Mouse (Mus musculus) hindbrain, embryonic 13.5 days (tissue): ENCODE measurements around the gene Sh3tc1. TPM values are rescaled to one million over a fixed set of nuclear protein-coding genes. Genes with fewer than 3 reads are reported as not detected.

ENCODE experiments used
- polyA plus RNA-seq: library from polyadenylated mRNA; unstranded; fragments of >200 nt; fragmentation: Nextera tagmentation; extraction: Ambion mirVana; gene quantifications from 2 replicates; pipeline ENCODE4 v1.2.1, GENCODE M21; 2015

Gene Sh3tc1
- polyA plus RNA-seq, 1 experiment from 2014 or later = 2.7 TPM

Other genes with a start within 250 kb of the Sh3tc1 start
- 1.1 and 2.3 TPM in 2 replicates for gene Cpz, start 214.3 kb downstream of the Sh3tc1 start, polyA plus RNA-seq
- 7.5 and 8.2 TPM in 2 replicates for gene Trmt44, start 164.9 kb downstream of the Sh3tc1 start, polyA plus RNA-seq
- 16.0 and 16.3 TPM in 2 replicates for gene Acox3, start 156.9 kb downstream of the Sh3tc1 start, polyA plus RNA-seq
- gene Htra3, start 60.2 kb downstream of the Sh3tc1 start, polyA plus RNA-seq = 12.2 and 12.7 TPM in 2 replicates
- 9.5 and 10.4 TPM in 2 replicates for gene Ablim2, start 17.9 kb upstream of the Sh3tc1 start, polyA plus RNA-seq
- 82.8 and 86.5 TPM in 2 replicates for gene Afap1, start 153.3 kb upstream of the Sh3tc1 start, polyA plus RNA-seq